Mouse (Mus musculus) embryonic fibroblast, embryonic 13.5 days (primary cell): ENCODE data around the gene Hmgn3.

Experiments used
- CTCF ChIP-seq: IDR thresholded peaks from 2 replicates; pipeline ENCODE4 v1.5.1; 2011; ENCODE audit warnings: mild to moderate bottlenecking, control low read depth, low read length, moderate library complexity, borderline replicate concordance; ENCODE audit not compliant: insufficient read depth
- POLR2A ChIP-seq: IDR thresholded peaks from 2 replicates; pipeline ENCODE4 v1.6.1; 2011; ENCODE audit warnings: low read depth, mild to moderate bottlenecking, control low read depth, low read length, moderate library complexity

DNA sequence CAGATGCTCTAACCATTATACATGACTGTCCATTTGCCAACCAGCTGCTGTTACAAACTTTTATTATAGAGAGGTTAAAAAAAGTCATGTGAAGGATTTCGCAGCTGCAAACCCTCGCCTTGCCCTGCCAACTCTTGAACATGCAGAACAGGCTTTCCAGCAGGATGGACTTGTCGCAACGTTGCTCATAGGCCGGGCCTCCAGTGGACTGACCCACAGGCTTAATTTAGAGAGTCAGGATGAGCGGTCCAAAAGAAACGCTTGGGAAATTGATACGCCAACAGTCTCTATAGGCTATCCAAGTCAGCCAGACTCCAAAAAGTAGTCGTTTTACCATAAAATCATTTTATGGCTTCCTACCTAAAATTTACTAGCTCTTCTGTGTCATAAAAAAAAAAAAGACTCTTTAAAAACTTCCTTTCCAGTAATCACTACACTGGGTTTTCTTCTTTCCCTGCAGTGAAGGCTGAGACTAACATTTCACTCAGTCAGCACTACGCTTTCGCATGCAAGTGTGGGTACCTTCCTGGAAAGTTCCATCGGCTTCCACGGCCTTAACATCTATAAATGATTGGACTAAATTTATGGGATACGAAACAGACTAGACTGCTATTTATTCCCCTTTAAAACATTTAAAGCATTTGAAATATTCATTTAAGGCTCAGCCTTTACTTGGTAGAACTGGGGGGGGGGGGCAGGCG is 29.6 kb downstream of the Hmgn3 start:
- TF ChIP-seq CTCF (no peak), POLR2A (no peak)
